Mouse (Mus musculus) heart, postnatal 14 days (tissue): ENCODE results near the gene Il27ra. TPM values are rescaled to one million over a fixed set of nuclear protein-coding genes. Genes with fewer than 3 reads are reported as not detected.

Experiments
- DNase-seq, 2 experiments: peaks; one replicate each; pipeline ENCODE4 v3.0.0; 2021 to 2022
- intact Hi-C: fragments of 180-260 bp; cut with DNase I; formaldehyde crosslinking; loops from one replicate; pipeline ENCODE4 v1.15.1; 2025
- long read RNA-seq, 2 experiments: library from polyadenylated mRNA; stranded (forward); transcript quantifications; one replicate each; pipeline ENCODE4 v2.0.0; 2021
- total RNA-seq, 2 experiments: library from RNA; stranded (reverse); gene quantifications; 2 replicates each; pipeline ENCODE4 v1.2.3; 2021

Il27ra gene
- 1 to 10 TPM; 4.2 to 5.8 TPM for total RNA-seq
- long read RNA-seq, experiment 1, transcript Il27ra-201 (14 exons, 2,664 nt) = major isoform, 11 of 15 reads
- long read RNA-seq, experiment 1, partial matches to known transcripts = 0 of 15 reads
- long read RNA-seq, experiment 1, other reads (novel, unspliced or antisense) = 4 of 15 reads
- long read RNA-seq, experiment 2, transcript Il27ra-201 (14 exons, 2,664 nt) = major isoform, 11 of 14 reads
- long read RNA-seq, experiment 2, partial matches to known transcripts = 0 of 14 reads
- long read RNA-seq, experiment 2, other reads (novel, unspliced or antisense) = 3 of 14 reads

GRCm38 (mm10) chr8:84042066-84042947 lies at the start of gene Il27ra:
Il27ra (minus strand) TSS chr8:84042589.
- intact Hi-C loops = loop anchor here (5.0 kb wide), 1 partner anchor 65 kb away; no protein-coding TSS in a partner anchor

GRCm38 (mm10) chr8:84090585-84090984 lies 48.2 kb upstream of the Il27ra start:
- intact Hi-C loops = no loop called here
- DNase-seq = peak in 1 of 2 experiments; percentile 35

More at GRCm38 (mm10) chr8:84042066-84042947, at the start of gene Il27ra:
- peak; percentile 79 to 81 for DNase-seq

- intact Hi-C loops = no loop called here
- no peak for DNase-seq
Observed at GRCm38 (mm10) chr8:84089277-84089676, 46.9 kb upstream of the Il27ra start.

GRCm38 (mm10) chr8:84087821-84088220 lies 45.4 kb upstream of the Il27ra start:
- no peak for DNase-seq
- intact Hi-C loops = no loop called here

GRCm38 (mm10) chr8:84087156-84087555 lies 44.8 kb upstream of the Il27ra start:
- intact Hi-C loops = no loop called here

GRCm38 (mm10) chr8:84084341-84085115 lies 42.1 kb upstream of the Il27ra start:
- no peak for DNase-seq
- intact Hi-C loops = no loop called here

More at GRCm38 (mm10) chr8:84087156-84087555, 44.8 kb upstream of the Il27ra start:
- no peak for DNase-seq

- intact Hi-C loops = no loop called here
- DNase-seq = no peak
Observed at GRCm38 (mm10) chr8:84083829-84084241, 41.4 kb upstream of the Il27ra start.

- intact Hi-C loops = no loop called here
- no peak for DNase-seq
Observed at GRCm38 (mm10) chr8:84079206-84079605, 36.8 kb upstream of the Il27ra start.

GRCm38 (mm10) chr8:84076849-84077248 lies 34.5 kb upstream of the Il27ra start:
- intact Hi-C loops = no loop called here
- no peak for DNase-seq

- intact Hi-C loops = no loop called here
- DNase-seq = no peak
Observed at GRCm38 (mm10) chr8:84076412-84076811, 34.0 kb upstream of the Il27ra start.

GRCm38 (mm10) chr8:84073230-84073976 lies 31.0 kb upstream of the Il27ra start:
- intact Hi-C loops = no loop called here
- no peak for DNase-seq

- intact Hi-C loops = no loop called here
- DNase-seq = no peak
Observed at GRCm38 (mm10) chr8:84072321-84072720, 29.9 kb upstream of the Il27ra start.

GRCm38 (mm10) chr8:84071921-84072320 lies 29.5 kb upstream of the Il27ra start:
- peak in 1 of 2 experiments; percentile 33 for DNase-seq
- intact Hi-C loops = no loop called here

- no peak for DNase-seq
- intact Hi-C loops = no loop called here
Observed at GRCm38 (mm10) chr8:84070667-84071066, 28.3 kb upstream of the Il27ra start.

GRCm38 (mm10) chr8:84070241-84070640 lies 27.9 kb upstream of the Il27ra start:
- DNase-seq = no peak
- intact Hi-C loops = no loop called here

GRCm38 (mm10) chr8:84069750-84070149 lies 27.4 kb upstream of the Il27ra start:
- no peak for DNase-seq
- intact Hi-C loops = no loop called here

GRCm38 (mm10) chr8:84069169-84069568 lies 26.8 kb upstream of the Il27ra start:
- DNase-seq = no peak
- intact Hi-C loops = no loop called here

- no peak for DNase-seq
- intact Hi-C loops = no loop called here
Observed at GRCm38 (mm10) chr8:84068316-84069035, 26.1 kb upstream of the Il27ra start.

- DNase-seq = no peak
- intact Hi-C loops = no loop called here
Observed at GRCm38 (mm10) chr8:84067911-84068310, 25.5 kb upstream of the Il27ra start.
